Mouse (Mus musculus) C2C12 (cell line): Measurements from ENCODE around the gene Pip5k1c.

Experiments used
- CEBPB ChIP-seq: IDR thresholded peaks from one replicate; pipeline ENCODE4 v1.6.1; 2011; ENCODE audit warnings: low read depth, mild to moderate bottlenecking, control low read depth, moderate library complexity
- CTCF ChIP-seq: IDR thresholded peaks from one replicate; pipeline ENCODE4 v1.5.1; 2011; ENCODE audit not compliant: control insufficient read depth, insufficient read depth, insufficient read length
- FOSL1 ChIP-seq: IDR thresholded peaks from one replicate; pipeline ENCODE4 v1.8.0; 2011; ENCODE audit warnings: mild to moderate bottlenecking, low read length; ENCODE audit not compliant: poor library complexity, insufficient read depth, severe bottlenecking
- MYOD1 ChIP-seq: IDR thresholded peaks from one replicate; pipeline ENCODE4 v1.6.1; 2011; ENCODE audit warnings: low read depth; ENCODE audit not compliant: control insufficient read depth, insufficient read length
- USF1 ChIP-seq: IDR thresholded peaks from one replicate; pipeline ENCODE4 v1.6.1; 2011; ENCODE audit warnings: low read depth, mild to moderate bottlenecking, control low read depth, moderate library complexity

DNA sequence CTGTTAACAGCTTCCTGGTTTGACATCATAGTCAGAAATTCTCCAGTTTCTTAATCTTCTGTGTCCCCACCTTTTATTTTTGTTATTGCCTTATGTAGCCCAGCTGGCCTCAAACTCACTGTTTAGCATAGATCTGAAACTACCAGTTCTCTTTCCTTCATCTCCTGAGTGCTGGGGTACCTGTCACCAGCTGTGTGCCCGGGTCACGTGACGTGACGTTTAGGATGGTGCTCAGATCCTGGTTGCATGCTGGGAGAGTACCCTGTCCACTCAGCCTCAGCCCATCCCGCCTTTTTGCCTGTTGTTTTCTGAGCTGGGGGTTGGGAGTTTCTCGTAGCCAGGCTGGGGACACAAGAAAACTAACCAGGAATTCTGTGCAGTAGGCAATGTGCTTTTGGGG, 4.5 kb downstream of the Pip5k1c start:
- TF ChIP-seq USF1 (no peak), CTCF (no peak), CEBPB (no peak), FOSL1 (no peak), MYOD1 (no peak)
